Mouse (Mus musculus): ENCODE results near the gene Gm49337. TPM values are rescaled to one million over a fixed set of nuclear protein-coding genes. Genes with fewer than 3 reads are reported as not detected.
"Not testable (repeated sequence)": the region's sequence is repeated elsewhere in the genome, so short reads cannot be mapped to it uniquely, and the experiment has no call there.

Gm49337 gene
- polyA plus RNA-seq, 1 experiment, result not detected

DNA sequence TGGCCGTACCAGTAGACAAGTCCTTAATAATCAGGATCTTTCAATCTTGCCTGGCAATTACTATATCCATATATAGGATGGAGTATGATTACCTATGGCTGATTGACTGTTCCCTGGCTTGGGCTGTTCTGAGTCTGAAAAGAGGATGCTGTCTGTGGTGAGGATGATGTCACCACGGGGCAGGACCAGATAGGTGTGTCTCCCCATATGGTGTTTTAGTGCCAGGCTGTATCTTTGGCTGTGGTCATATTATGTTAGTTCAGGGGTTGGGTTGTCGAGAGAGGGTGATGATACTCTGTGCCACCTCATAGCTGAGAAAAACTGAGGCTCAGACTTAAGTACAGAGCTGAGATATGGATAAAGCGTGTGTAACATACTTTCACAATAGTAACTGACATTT is 11.9 kb downstream of the Gm49337 start:
- WGBS, result 93% methylated on average over 4 of the region's 4 CpGs
- no peak for TF ChIP-seq POLR2A (IDR thresholded peaks at IDR 0.05; ENCODE audit: insufficient read depth, low read depth, low read length)
- peaks cover 8% of the 10 kb centered on the region for H3K4me1 ChIP-seq (ENCODE audit: control insufficient read depth, insufficient read depth, low read length)

DNA sequence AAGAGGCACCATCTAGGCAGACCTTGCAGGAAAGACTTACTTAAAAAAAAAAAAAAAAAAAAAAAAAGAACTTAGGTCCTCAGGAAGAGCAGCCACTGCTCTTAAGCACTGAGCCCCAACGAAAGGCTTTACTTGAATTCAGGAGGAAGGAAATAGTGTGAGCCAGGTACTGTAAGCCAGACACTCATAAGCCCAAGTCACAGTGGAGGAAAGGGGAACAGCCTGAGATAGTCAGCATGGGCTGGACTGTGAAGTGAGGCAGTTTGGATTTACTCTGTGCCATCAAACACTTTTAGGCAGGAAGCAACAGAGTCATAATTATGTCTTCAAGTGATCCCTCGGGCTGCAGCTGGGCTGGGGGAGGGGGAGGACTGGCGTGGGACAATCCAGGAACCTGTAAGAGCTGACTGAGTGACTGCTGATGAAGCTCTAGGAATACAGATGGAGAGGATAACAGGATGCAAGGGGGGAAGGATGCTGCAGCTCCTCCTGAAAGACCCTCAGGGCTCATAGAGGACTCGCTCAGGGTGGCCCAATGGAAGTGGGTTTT is 19.2 kb downstream of the Gm49337 start:
- TF ChIP-seq CTCF (IDR thresholded peaks at IDR 0.05; ENCODE audit: insufficient read depth, low read depth, low read length), result no peak
- no peak for TF ChIP-seq POLR2A (IDR thresholded peaks at IDR 0.05; ENCODE audit: insufficient read depth, low read depth, low read length)
- 46% methylated on average over 4 of the region's 4 CpGs for WGBS
- Histone ChIP-seq H3K27ac (ENCODE audit: insufficient read depth, low read depth, low read length) (no peak overlapping the region), H3K4me1 (ENCODE audit: control insufficient read depth, insufficient read depth, low read length) (no peaks in the 10 kb centered on the region; the same call in 1 of the 2 replicates), H3K4me3 (ENCODE audit: insufficient read depth, low read depth, low read length) (no peak overlapping the region)

More for the DNA sequence above, 11.9 kb downstream of the Gm49337 start:
- H3K27ac ChIP-seq (ENCODE audit: insufficient read depth, low read depth, low read length), result no peak overlapping the region
- no peak overlapping the region for H3K4me3 ChIP-seq (ENCODE audit: insufficient read depth, low read depth, low read length)

DNA sequence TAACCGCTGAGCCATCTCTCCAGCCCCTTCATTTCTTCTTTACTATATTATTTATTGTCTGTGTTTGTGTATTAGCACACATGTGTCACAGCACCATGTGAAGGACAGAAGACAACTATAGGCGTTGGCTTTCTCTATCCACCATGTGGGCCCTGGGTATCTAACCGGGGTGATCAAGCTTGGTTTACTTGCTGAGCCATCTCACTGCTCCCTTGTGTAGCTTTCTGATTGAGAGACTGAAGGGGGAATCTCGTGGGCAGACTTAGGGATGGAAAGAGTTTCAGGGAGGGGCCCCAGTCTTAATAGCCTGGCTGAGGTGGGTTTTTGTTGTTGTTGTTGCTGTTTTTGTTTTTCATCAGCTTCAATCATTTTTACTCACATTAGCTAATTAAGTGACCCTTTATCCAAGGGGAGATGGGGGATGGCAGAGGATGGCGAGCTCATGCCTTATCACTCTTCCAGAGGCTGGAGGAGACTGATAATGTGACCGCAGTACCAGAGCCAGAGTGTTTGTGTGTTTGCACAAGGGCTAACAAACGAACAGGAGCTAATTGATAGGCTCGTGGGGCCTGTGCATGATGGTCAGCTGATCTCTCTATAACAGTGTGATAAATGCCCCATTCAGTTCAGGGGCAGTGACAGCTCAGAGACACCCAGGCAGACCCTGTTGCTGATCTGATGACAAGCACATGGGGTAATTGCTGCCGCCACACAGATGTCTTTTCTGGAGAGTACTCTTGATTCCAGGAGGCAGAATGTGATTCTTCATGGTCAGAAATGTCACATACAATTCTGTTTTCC is 20.6 kb downstream of the Gm49337 start:
- Histone ChIP-seq H3K27ac (ENCODE audit: insufficient read depth, low read depth, low read length) (no peak overlapping the region), H3K4me1 (ENCODE audit: control insufficient read depth, insufficient read depth, low read length) (no peaks in the 10 kb centered on the region; the same call in 1 of the 2 replicates), H3K4me3 (ENCODE audit: insufficient read depth, low read depth, low read length) (no peak overlapping the region)
- 66% methylated on average over 9 of the region's 9 CpGs for WGBS
- TF ChIP-seq CTCF (IDR thresholded peaks at IDR 0.05; ENCODE audit: insufficient read depth, low read depth, low read length) (no peak), POLR2A (IDR thresholded peaks at IDR 0.05; ENCODE audit: insufficient read depth, low read depth, low read length) (no peak)

DNA sequence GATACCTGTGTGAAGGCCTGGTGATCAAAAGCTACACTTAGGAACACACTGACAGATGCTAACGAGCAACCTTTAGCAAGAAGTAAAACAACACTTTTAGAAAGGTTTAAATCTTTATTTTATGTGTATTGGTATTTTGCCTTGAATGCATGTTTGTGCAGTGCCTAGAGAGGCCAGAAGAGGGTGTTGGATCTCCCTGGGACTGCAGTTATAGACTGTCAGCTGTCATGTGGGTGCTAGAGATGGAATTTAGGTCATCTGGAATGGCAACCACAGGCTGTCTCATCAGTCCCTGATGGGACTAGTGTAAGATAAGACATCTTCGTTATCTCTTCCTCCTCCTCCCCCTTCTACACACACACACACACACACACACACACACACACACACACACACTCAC is 25.2 kb downstream of the Gm49337 start:
- 89% methylated on average over 2 of the region's 2 CpGs for WGBS
- Histone ChIP-seq H3K4me1 (ENCODE audit: control insufficient read depth, insufficient read depth, low read length) (no peaks in the 10 kb centered on the region), H3K27ac (ENCODE audit: insufficient read depth, low read depth, low read length) (no peak overlapping the region), H3K4me3 (ENCODE audit: insufficient read depth, low read depth, low read length) (no peak overlapping the region)
- TF ChIP-seq POLR2A (IDR thresholded peaks at IDR 0.05; ENCODE audit: insufficient read depth, low read depth, low read length) (no peak), CTCF (IDR thresholded peaks at IDR 0.05; ENCODE audit: insufficient read depth, low read depth, low read length) (no peak)

DNA sequence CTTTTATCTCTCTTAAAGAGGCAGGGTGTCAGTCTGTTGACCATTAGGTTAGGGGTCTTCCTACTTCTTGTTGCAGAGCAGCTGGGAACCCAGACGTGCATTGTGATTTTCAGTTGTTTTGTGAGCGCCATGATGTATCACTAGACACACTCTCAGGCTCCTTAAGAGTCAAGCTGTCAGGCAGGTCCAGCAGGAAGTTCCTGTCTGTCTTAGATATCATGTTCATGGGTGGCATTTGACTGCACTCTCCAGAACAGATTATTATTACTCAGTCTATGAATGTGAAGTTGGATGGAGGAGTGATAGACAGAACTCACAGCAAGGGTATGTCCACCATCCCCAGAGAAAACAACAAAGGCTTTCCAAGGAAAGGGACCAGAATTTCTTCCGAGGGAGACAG is 31.2 kb downstream of the Gm49337 start:
- H3K4me1 ChIP-seq (ENCODE audit: control insufficient read depth, insufficient read depth, low read length), result no peaks in the 10 kb centered on the region
- 85% methylated on average over 3 of the region's 3 CpGs for WGBS

DNA sequence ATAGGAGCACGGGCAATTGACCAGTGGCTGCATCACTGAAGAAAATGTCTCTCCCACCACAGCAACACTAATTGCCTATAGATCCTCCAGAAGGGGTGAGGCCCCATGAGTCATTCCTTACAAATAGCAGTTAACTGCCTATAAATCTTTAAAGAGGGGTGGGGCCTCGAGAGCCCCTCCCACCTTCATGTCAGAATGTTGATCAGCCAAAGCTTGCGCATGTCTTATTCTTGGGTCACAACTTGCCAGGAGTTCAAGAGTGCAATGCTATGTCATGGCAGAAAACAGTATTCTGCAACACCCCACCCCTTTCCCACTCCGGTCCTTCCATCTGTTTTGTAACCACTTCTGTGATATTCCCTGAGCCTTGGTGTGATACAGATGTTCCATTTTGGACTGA is 33.3 kb downstream of the Gm49337 start:
- no peak for TF ChIP-seq POLR2A (IDR thresholded peaks at IDR 0.05; ENCODE audit: insufficient read depth, low read depth, low read length)
- no peak for TF ChIP-seq CTCF (IDR thresholded peaks at IDR 0.05; ENCODE audit: insufficient read depth, low read depth, low read length)
- 84% methylated on average over 4 of the region's 4 CpGs for WGBS
- H3K27ac ChIP-seq (ENCODE audit: insufficient read depth, low read depth, low read length), result no peak overlapping the region
- H3K4me1 ChIP-seq (ENCODE audit: control insufficient read depth, insufficient read depth, low read length), result no peaks in the 10 kb centered on the region
- no peak overlapping the region for H3K4me3 ChIP-seq (ENCODE audit: insufficient read depth, low read depth, low read length)

More for the DNA sequence above, 31.2 kb downstream of the Gm49337 start:
- Histone ChIP-seq H3K4me3 (ENCODE audit: insufficient read depth, low read depth, low read length) (no peak overlapping the region), H3K27ac (ENCODE audit: insufficient read depth, low read depth, low read length) (no peak overlapping the region)
- TF ChIP-seq POLR2A (IDR thresholded peaks at IDR 0.05; ENCODE audit: insufficient read depth, low read depth, low read length), result no peak
- TF ChIP-seq CTCF (IDR thresholded peaks at IDR 0.05; ENCODE audit: insufficient read depth, low read depth, low read length), result no peak

DNA sequence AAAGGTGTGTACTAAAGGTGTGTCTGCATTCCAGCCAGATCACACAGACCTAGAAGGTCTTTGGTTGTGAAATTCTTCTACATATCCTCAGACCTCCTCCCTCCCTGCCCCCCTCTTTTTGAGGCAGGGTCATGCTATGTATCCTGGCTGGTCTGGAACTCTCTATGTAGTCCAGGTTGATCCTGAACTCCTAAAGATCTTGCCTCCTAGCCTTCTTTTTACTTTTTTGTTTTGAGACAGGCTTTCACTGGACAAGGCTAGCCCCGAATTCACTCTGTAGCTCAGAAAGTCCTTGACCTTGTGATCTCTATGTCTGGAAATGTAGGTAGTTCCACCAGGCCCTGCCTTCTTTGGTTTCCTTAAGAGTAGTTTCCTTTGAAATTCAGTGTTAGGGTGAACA is 35.7 kb downstream of the Gm49337 start:
- TF ChIP-seq CTCF (IDR thresholded peaks at IDR 0.05; ENCODE audit: insufficient read depth, low read depth, low read length), result no peak
- no peak for TF ChIP-seq POLR2A (IDR thresholded peaks at IDR 0.05; ENCODE audit: insufficient read depth, low read depth, low read length)
- Histone ChIP-seq H3K4me3 (ENCODE audit: insufficient read depth, low read depth, low read length) (no peak overlapping the region), H3K4me1 (ENCODE audit: control insufficient read depth, insufficient read depth, low read length) (no peaks in the 10 kb centered on the region), H3K27ac (ENCODE audit: insufficient read depth, low read depth, low read length) (no peak overlapping the region)
- 83% methylated on average over 1 of the region's 1 CpGs for WGBS

DNA sequence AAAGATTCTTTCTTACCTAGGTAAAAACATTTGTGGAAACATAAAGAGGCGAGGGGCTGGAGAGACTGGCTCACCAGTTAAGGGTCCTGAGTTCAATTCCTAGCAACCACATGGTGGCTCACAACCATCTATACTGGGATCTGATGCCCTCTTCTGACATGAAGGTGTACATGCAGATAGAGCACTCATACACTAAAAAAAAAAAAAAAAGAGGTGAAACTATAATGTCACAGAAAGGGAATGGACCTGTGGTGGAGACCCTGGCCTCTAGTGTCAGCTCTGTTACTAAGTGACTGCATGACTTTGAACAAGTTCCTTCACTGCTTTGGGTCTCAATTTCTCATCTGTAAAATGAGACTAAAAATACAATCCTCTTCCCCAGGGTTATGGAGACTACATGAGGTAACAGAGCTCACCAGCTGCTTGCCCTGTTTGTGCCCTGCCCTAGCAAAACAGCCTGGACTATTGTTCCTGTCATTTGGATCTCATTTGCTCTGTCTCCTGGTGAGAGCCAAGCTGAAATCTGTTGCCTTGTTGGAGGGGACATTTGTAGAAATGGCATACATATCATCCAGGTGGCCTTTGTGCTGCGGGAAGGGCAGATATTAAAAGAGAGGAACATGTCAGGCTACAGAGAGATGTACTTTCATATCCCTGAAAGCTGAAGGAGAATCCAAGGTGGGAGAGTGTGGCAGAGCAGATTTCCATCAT is 42.9 kb downstream of the Gm49337 start:
- 94% methylated on average over 2 of the region's 2 CpGs for WGBS
- Histone ChIP-seq H3K27ac (ENCODE audit: insufficient read depth, low read depth, low read length) (no peak overlapping the region), H3K4me3 (ENCODE audit: insufficient read depth, low read depth, low read length) (no peak overlapping the region), H3K4me1 (ENCODE audit: control insufficient read depth, insufficient read depth, low read length) (no peaks in the 10 kb centered on the region)
- no peak for TF ChIP-seq POLR2A (IDR thresholded peaks at IDR 0.05; ENCODE audit: insufficient read depth, low read depth, low read length)
- TF ChIP-seq CTCF (IDR thresholded peaks at IDR 0.05; ENCODE audit: insufficient read depth, low read depth, low read length), result no peak

DNA sequence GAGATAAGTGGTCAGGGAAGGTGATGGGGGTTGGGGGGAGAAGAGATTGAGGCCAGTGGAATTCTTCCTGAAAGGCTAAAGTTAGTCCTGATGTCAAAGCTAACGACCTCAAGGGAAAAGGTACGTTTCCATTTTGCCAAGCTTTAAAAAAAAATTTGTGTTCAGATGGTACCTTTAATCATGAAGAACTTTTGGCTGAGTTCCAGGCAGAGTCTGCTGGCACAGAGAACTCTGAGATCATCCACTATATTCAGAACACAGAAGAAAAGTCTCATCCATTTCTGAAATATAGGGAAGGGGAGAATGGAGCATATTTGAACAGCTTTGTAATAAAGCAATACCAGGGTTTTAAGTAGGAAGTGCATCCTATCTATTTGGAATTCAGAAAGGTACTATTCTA is 43.9 kb downstream of the Gm49337 start:
- WGBS, result 19% methylated on average over 2 of the region's 2 CpGs
- no peak overlapping the region for H3K4me3 ChIP-seq (ENCODE audit: insufficient read depth, low read depth, low read length)
- no peak overlapping the region for H3K27ac ChIP-seq (ENCODE audit: insufficient read depth, low read depth, low read length)
- TF ChIP-seq POLR2A (IDR thresholded peaks at IDR 0.05; ENCODE audit: insufficient read depth, low read depth, low read length), result no peak
- no peak for TF ChIP-seq CTCF (IDR thresholded peaks at IDR 0.05; ENCODE audit: insufficient read depth, low read depth, low read length)
- no peaks in the 10 kb centered on the region for H3K4me1 ChIP-seq (ENCODE audit: control insufficient read depth, insufficient read depth, low read length)

DNA sequence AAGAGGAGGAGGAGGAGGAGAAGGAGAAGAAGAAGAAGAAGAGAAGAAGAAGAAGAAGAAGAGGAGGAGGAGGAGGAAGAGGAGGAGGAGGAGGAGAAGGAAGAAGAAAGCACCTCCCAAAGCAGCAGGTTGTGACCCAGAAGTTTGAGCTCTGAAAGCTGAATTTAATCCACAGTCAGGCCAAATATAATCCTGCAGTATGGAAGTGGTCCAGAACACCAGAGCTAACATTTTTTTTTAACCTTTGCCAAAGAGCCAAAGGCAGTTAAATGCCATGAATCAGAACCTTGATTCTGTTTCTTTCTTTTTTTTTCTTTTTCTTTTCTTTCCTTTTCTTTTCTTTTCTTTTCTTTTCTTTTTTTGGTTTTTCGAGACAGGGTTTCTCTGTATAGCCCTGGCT is 44.5 kb downstream of the Gm49337 start:
- 86% methylated on average over 1 of the region's 1 CpGs for WGBS

More for the DNA sequence above, 44.5 kb downstream of the Gm49337 start:
- H3K4me3 ChIP-seq (ENCODE audit: insufficient read depth, low read depth, low read length); H3K4me1 ChIP-seq (ENCODE audit: control insufficient read depth, insufficient read depth, low read length); H3K27ac ChIP-seq (ENCODE audit: insufficient read depth, low read depth, low read length): not testable (repeated sequence)
